Mouse (Mus musculus) right cerebral cortex, postnatal 4 days (tissue): ENCODE results near the gene Ciita.

Experiments used
- DNase-seq: peaks from one replicate; pipeline ENCODE4 v3.0.0-alpha.2; 2022

The Ciita gene

GRCm38 (mm10) chr16:10479857-10480256, at the start of gene Ciita:
TSS of gene Ciita (plus strand) at chr16:10480059.
- DNase-seq: no peak

- DNase-seq: no peak
These were observed 47.9 kb upstream of the Ciita start for GRCm38 (mm10) chr16:10431911-10432310.

- no peak for DNase-seq
These were observed 47.5 kb upstream of the Ciita start for GRCm38 (mm10) chr16:10432387-10432786.

GRCm38 (mm10) chr16:10433344-10433743, 46.5 kb upstream of the Ciita start:
- DNase-seq: no peak

GRCm38 (mm10) chr16:10436166-10436565, 43.7 kb upstream of the Ciita start:
- DNase-seq: no peak

- DNase-seq: no peak
These were observed 41.8 kb upstream of the Ciita start for GRCm38 (mm10) chr16:10438055-10438454.

- no peak for DNase-seq
These were observed 38.5 kb upstream of the Ciita start for GRCm38 (mm10) chr16:10441328-10441727.

- no peak for DNase-seq
These were observed 38.1 kb upstream of the Ciita start for GRCm38 (mm10) chr16:10441761-10442160.

GRCm38 (mm10) chr16:10443723-10444122, 36.1 kb upstream of the Ciita start:
- no peak for DNase-seq

GRCm38 (mm10) chr16:10446573-10447263, 33.1 kb upstream of the Ciita start:
- DNase-seq: peak; percentile 24

- peak; percentile 92 for DNase-seq
These were observed 32.6 kb upstream of the Ciita start, which contains the start of gene Tvp23a for GRCm38 (mm10) chr16:10447264-10447594. TSS of gene Tvp23a (minus strand) at chr16:10447362.

GRCm38 (mm10) chr16:10447781-10448180, 32.1 kb upstream of the Ciita start:
- DNase-seq: no peak

GRCm38 (mm10) chr16:10448931-10449330, 30.9 kb upstream of the Ciita start:
- DNase-seq: no peak

GRCm38 (mm10) chr16:10451906-10452305, 28.0 kb upstream of the Ciita start:
- no peak for DNase-seq

GRCm38 (mm10) chr16:10452445-10452896, 27.4 kb upstream of the Ciita start:
- peak; percentile 87 for DNase-seq

GRCm38 (mm10) chr16:10453872-10454582, 25.8 kb upstream of the Ciita start:
- no peak for DNase-seq

- no peak for DNase-seq
These were observed 25.3 kb upstream of the Ciita start for GRCm38 (mm10) chr16:10454583-10454974.

- no peak for DNase-seq
These were observed 19.7 kb upstream of the Ciita start for GRCm38 (mm10) chr16:10460188-10460587.

GRCm38 (mm10) chr16:10461178-10461577, 18.7 kb upstream of the Ciita start:
- DNase-seq: no peak

- DNase-seq: no peak
These were observed 14.7 kb upstream of the Ciita start for GRCm38 (mm10) chr16:10465011-10465681.

- DNase-seq: no peak
These were observed 12.3 kb upstream of the Ciita start for GRCm38 (mm10) chr16:10467391-10468107.

GRCm38 (mm10) chr16:10468201-10468600, 11.7 kb upstream of the Ciita start:
- no peak for DNase-seq

- DNase-seq: no peak
These were observed 7.9 kb upstream of the Ciita start for GRCm38 (mm10) chr16:10471950-10472349.
